Mouse (Mus musculus): ENCODE results near the gene Akap6.
A peak's percentile ranks its signal among the peaks of the same experiment; 100 is the strongest.
"Not testable (repeated sequence)": the region's sequence is repeated elsewhere in the genome, so short reads cannot be mapped to it uniquely, and the experiment has no call there.

The Akap6 gene

DNA sequence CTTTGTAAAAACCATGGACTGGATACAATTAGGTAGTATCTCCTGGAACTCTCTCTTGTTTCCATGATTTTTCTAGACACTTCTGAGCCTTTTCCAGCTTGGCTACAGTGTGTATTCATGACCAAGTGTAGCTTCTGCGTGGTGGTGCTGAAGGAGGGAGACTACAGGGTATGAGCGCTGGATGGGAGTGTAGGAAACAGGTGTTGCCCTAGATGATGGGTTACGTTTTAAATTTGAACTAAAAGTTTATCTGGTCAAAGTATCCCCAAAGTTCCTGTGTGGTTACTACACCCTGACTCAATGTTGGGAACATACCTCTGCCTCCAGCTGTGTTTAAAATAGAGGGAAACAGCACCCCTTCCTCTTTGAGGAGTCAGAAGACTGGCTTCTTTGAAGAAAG lies 12.2 kb downstream of the Akap6 start:
- DNase-seq (ENCODE audit: extremely low read depth, low read depth, low spot score): no peak

DNA sequence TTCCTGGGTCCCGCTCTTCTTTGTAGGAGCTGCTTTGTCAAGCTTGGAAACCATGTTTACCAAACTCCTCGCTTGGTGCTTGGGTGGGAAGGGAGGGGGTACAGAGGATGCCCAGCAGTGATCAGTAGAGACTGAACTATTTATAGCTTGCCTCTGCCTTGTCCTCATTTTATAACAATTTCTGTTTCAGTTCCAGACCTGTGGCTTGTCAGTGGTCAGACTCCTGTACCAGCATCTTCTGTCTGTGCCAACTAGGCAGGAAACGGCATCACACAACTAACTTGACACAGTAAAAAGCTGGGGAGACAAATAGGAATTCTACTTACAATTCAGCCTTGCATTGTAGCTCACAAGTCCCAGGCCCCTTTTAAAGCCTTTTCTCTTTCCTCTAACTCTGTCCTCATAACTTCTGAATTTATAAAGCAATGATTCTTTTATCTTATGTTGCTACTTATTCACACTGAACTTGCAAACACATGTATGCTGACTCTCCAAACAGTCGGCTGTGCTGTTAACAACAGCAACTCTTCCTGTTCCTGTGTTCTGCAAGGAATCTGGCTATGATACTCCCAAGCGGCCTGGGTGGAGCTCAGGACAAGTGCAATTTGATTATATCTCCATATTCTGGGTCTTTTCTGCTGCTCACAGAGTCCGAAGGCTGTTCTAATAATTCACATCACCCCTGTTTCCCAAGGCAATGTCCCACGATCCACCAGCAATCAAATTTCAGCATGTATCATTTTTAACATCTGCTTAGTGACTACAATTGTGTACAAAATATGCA lies 12.9 kb downstream of the Akap6 start:
- no peak for DNase-seq (ENCODE audit: extremely low read depth, low read depth, low spot score)

DNA sequence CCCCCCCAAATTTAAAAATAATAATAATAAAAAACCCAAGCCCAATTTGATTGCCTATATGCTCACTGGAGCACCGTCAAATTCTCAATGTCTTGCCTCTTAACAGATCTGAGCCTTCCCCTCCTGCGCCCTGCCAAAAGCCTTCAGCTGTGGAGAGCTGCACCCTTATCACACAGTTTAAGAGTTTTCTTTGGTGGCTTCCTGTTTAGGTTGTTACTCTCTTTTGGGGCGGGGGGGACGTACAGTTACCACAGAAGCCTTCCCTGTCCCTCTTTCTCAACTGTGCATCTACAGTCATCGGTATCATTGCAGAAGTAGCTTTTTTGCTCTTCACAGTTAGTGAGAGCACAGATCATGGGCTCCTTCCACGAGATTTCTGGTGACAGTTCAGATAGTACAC lies 19.2 kb downstream of the Akap6 start:
- no peak for DNase-seq (ENCODE audit: extremely low read depth, low read depth, low spot score)

DNA sequence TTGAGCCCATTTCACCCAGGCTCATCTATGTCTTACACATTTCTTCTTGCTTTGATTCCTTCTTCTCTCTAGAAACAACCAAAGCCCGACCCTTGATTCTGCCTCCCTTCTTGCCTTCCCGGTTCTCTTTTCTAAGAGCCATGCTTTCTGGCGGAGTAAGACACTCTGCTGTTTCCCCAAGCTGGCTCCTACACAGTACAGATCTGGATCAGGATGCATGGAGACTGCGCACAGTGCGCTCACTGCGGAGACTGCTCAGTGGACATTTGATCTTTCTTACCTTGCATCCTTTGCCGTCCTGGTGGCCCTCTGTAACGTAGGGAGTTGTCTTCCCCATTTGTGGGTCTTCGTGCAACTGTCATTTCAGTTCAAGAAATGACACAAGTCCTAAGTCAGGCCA lies 20.0 kb downstream of the Akap6 start:
- DNase-seq (ENCODE audit: extremely low read depth, low read depth, low spot score): no peak

DNA sequence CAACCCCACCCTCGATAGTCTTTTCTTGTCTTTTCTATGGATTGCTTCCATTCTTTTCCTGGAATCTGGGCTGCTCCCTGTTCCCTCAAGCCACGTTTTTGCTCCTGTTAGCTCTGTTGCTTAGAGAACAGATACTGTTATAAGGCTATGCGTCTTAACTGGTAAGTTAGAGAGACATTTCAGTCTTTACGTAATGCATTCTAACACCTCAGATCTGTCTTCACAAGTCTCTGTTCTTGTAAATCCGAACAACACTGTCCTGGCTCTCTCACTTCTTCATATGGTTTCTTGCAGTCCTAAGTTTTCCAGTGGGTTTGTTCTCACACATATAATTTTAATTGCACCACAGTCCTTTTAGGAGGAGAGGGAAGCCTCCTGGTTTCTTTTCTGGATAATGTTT lies 20.5 kb downstream of the Akap6 start:
- DNase-seq (ENCODE audit: extremely low read depth, low read depth, low spot score): no peak

DNA sequence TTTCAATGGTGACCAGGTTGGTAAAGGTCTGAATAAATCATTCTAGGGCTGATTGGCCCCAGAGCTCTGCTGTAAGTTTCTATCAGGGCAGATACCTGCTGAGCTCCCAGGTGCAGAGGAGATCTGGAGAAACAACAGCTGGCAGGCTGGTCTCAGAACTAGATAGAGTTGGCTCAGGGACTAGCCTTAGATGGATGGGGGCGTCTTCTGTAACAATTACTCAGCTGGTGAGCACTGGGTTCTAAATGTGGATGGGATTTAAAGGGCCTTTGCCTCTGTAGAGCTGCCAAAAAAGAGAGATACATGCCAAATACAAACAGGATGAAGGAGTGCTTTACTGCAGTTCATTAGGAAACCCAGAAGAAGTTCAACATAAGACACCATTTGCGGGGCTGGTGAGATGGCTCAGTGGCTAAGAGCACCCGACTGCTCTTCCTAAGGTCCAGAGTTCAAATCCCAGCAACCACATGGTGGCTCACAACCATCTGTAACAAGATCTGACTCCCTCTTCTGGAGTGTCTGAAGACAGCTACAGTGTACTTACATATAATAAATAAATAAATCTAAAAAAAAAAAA lies 24.9 kb downstream of the Akap6 start:
- not testable (repeated sequence) for DNase-seq (ENCODE audit: extremely low read depth, low read depth, low spot score)

DNA sequence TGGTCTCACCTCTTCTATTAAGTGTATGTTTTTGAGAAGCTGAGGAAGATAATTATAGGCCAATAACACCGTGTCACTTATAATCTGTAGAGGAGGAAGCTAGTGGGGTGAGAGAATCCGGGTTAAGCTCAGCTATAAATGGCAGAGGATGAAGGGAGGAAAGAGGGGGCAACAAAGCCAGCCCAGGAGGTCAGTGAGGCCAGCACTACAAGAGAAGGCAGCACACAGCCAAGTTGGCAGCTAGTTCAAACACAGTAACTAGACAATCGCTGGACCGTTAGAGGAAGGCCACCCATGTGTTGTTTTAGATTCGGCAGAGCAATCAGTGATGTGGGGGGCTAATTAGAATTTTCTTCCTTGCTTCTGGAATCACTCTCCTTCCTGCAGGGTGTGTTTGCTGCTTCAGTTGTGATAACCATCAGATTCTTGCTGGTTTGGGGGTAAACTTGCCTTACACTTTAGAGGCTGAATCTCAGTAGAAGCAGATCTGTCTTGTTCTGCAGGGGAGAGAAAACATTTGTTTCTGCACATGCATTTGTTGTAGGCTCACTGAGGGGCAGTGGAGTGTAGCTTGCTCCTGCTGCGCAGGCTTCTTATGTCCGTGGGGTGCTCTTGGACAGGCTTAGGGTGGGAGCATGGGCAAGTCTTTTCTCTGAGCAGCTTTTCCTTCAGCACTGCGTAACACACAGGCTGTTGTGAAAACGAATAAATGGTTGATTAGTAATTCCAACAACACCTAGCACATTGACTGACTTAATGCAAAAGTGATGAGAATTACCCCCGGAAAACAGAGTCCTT lies 27.4 kb downstream of the Akap6 start:
- DNase-seq (ENCODE audit: extremely low read depth, low read depth, low spot score): no peak

DNA sequence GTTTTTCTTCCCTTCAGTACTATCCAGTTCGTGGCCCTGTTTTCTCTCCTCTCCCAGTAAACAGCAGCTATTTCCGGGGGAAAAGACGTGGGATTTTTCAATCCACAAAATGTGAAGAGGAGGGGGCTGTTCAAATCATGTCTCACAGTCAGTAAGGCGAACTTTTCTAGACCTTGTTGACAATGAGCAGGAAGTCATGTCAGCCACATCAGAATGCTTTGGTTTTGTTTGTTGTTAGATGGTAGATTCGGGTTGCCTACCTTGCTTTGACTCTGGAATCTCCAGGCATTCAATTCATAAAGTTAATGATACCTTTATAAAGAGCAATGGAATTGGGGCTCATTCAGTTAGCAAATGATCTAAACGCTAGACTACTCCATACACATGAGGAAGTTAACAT lies 30.2 kb downstream of the Akap6 start:
- DNase-seq (ENCODE audit: extremely low read depth, low read depth, low spot score): no peak

DNA sequence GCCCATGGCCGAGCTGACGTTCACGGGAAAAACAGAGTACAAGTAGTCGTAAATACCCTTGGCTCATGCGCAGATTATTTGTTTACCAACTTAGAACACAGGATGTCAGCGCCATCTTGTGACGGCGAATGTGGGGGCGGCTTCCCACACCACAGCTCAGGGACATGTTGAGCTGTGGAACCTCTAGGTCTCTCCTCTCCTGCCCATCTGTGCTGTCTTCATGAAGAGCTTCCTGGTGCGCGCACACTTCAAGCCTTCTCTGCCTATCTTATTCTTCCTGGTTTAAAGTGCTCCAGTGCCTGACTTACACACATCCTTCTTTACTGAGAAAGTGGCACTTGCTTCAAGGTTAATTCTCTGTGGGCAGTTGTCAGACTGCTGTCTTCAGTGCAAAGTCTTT lies 36.0 kb downstream of the Akap6 start:
- DNase-seq (ENCODE audit: extremely low read depth, low read depth, low spot score): not testable (repeated sequence)

DNA sequence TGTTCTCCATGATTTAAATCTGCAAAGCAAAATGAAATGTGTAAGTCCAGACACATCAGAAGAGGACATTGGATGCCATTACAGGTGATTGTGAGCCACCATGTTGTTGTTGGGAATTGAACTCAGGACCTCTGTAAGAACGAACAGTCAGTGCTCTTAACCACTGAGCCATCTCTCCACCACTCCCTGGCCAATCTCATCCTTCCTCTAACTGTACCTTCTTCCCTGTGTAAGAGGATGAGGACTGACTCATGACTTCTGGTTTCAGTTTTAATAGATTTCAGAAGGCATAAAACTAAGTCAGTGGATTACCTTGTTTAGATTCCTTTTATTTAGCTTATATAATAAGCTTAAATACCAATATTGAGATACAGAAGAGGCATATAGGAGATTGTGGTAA lies 38.0 kb downstream of the Akap6 start:
- DNase-seq (ENCODE audit: extremely low read depth, low read depth, low spot score): no peak

DNA sequence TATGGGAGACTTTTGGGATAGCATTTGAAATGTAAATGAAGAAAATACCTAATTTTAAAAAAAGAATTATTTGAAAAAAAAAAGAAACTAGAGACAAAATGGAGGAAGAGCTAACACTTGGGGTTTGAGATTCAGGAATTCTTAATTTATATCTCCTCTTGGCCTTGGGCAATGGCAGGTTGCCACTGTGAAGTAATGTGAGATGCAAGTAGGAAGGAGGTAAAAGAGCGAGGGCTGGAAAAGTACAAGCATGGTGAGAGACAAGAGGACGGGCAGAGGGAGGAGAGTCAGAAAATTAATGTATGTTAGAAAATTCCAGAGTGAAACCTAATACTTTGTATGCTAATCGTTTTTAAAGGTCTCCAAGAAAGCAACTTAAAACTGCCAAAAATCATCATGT lies 40.1 kb downstream of the Akap6 start:
- DNase-seq (ENCODE audit: extremely low read depth, low read depth, low spot score): peak; percentile 34

DNA sequence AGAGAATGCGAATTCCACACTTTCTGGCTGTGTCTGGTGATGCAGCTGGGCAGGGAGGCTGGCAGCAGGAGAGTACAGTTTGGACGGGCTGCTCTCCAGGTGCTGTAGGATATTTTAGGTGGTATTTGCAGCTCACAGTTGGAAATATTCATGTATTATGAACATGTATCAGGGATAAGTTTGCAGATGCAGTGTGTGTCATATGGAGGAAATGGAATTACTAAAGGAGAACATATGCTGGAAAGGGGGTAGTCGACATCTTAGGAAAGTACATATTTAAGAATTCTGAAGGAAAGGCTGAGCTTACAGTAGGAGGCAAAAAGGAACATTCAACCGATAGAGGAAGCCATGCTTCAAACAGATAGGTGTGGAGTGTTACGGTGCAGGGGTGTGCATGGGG lies 42.6 kb downstream of the Akap6 start:
- no peak for DNase-seq (ENCODE audit: extremely low read depth, low read depth, low spot score)

DNA sequence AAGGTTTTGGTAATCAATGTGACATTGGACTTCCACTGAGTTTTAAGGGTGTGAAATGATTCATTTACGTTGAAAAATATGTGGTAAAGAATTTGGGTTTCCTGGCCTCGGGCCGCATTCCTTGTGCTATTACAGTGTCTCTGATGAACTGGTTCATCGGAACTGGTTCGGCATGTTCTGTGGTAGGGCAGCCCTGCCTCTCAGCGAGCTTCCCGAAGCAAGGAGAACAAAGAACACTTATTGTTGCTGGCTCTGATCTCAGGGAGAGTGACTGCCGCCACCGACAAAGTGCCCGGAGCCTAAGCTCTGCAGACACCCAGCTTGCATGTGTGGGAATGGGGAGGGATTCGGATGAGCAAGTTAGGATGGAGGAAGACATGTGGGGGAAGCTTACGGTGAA lies 50.8 kb downstream of the Akap6 start:
- peak; percentile 81 for DNase-seq (ENCODE audit: extremely low read depth, low read depth, low spot score)

DNA sequence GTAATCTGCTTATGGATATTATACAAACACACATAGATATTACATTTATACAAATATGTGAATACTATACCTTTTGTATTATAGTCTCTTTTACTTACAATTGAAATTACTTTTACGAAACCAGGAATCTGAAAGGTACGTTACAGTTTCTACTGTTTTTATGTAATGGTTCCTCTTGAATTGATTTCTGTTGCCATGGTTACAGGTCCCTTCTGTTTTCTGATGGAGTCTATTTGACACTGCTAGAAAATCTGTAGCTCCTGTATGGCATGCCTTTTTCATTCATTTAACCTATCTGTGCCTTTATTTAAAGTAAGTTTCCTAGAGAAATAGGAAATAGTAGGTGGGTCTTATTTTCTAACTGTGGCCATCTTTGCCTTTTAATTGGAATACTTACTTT lies 56.5 kb downstream of the Akap6 start:
- DNase-seq (ENCODE audit: extremely low read depth, low read depth, low spot score): no peak

DNA sequence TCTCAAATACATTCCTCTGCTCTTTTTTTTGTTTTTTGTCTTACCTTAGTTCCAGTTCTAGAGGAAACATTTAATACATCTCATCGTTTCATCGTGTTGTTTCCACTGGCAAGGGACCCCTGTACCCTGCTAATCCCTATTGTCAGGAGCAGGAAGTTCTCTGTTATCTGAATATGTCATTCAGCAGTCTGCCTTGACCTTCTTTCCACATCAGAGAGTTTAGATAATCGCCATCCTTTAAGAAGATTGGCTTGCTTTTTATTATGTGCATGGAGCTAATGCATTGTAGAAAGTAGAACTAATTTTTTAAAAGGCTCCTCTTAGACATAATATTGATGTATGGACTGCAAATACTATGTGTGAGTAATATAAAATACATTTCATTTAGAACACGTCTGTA lies 58.7 kb downstream of the Akap6 start:
- DNase-seq (ENCODE audit: extremely low read depth, low read depth, low spot score): no peak

DNA sequence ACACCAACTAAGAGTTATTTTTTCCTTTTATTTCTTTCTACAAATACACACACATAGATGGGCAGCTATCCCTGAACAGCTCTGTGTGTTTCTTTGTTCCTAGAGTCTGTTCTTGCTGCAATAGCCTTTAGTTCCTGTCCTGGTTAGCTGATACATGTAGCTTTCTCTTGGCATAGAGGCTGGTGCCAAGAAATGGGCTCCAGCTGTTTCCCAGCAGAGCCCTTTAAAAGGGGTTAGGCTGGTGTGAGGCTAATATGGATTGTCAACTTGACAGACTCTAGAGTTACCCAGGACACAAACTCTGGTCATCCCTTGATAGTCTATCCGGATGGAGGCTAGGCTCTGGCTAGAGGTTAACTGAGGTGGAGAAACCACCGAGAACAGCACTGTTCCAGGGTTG lies 64.9 kb downstream of the Akap6 start:
- DNase-seq (ENCODE audit: extremely low read depth, low read depth, low spot score): no peak

DNA sequence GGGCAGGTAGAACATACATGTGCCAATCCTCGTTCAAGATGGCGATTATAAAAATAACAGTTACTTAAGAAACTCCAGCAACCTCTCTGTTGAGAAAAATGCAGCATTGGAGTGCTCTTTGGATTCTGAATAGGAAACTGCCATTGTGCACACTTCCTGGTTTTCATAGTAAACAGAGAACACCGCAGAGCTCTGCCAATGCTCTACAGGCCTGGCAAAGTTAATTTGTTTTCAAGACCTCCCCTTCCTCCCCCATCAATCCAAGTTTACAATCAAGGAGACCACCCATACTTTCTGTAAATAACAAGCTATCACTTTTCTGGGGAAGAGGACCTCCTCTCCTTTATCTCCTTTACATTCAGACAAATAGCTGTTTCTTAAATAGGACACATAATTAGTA lies 65.6 kb downstream of the Akap6 start:
- no peak for DNase-seq (ENCODE audit: extremely low read depth, low read depth, low spot score)

DNA sequence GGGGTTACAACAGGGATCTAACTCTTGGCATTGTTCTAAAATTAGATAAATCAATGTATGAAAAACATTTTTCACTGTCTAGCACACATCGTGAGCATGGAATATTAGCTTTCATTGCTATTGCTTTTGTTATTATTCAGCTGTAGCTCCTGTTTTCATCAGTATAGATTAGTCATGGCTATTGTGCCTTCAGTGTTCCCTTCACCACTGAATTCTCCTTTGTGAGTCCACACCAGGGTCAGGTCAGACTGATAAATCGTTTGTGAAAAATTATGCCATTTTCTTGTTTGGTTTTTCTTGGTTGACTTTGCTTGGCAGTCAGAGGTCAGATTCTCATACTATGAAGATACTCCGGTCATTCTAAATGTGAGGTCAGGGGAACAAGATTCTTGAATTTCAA lies 70.4 kb downstream of the Akap6 start:
- no peak for DNase-seq (ENCODE audit: extremely low read depth, low read depth, low spot score)

DNA sequence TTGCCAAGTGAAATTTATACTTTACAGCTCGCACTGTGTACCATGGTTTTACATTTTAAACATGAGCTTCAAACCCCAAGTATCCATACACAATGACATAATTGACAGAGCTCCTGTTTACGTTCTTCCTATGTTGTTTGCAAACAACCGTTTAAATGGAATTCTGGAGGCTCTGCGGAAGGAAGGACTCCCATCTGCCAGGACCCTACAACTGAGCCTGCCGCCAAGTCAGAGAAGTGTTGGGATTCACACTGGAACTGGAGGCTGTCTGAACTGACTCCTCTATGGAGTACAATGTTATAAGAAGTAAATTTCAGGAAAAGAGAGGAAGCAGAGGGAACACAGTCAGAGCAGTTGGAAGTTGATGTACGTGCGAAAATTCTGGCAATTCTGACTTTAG lies 72.7 kb downstream of the Akap6 start:
- no peak for DNase-seq (ENCODE audit: extremely low read depth, low read depth, low spot score)

DNA sequence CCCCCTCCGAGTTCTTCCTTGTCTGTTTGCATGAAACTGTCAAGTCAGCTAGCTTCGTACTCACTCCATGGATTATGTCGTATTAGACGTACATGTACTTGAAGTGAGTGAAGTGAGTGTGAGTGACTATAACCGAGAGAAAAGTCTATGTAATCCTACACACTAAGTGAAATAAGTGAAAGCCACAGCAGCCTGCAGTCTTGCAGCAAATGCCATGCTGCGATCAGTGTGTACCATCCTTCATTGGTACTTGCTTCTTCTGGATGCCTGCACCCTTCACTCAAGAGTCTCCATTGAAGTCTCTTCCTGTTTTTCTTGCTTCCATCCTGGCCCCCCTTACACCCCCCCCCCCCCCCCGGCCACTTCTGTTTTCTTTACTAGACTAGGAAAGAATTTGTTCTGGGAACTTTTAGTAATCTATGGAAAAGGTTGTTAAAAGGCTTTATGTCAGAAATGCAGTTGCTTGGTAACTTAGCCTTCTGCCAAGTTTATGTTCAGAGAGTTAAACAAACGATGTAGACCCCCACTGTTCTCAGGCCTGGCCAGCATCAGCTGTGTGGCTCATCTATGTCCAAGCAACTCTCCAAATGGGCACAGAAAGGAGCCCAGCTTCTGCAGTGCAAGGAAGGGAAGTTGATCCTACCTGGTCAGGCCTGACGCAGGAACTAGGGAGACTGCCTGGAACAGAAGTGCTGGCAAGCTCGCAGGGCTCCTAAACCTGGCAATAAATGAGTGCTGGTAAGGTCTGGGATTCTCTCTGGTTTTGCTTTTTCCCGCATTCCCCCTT lies 73.5 kb downstream of the Akap6 start:
- no peak for DNase-seq (ENCODE audit: extremely low read depth, low read depth, low spot score)

DNA sequence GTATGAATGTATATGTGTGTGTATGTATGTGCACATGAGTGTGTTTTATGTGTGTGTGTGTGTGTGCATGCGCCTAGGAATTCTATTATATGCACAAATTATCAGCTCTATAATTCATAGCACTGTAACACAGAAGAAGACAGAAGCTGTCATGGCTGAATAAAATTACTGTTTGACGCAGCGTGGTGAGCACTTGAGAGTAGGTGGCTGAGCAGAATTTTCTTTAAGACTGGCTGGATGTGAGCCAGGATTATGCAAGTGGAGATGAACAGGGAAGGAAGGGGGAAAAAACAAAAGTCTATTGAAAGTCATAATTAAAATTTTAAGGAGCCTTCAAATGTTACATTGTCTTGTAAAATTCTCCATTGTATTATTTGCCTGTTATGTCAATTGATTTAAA lies 74.7 kb downstream of the Akap6 start:
- DNase-seq (ENCODE audit: extremely low read depth, low read depth, low spot score): peak; percentile 43
